Mouse (Mus musculus) cerebellum, adult 18-20 months (tissue): ENCODE measurements around the gene Bola1.
"Not testable (repeated sequence)": the region's sequence is repeated elsewhere in the genome, so short reads cannot be mapped to it uniquely, and the experiment has no call there.

Source experiments
- DNase-seq, 2 experiments: peaks; one replicate each; pipeline ENCODE4 v3.0.0; 2021

Bola1 gene

DNA sequence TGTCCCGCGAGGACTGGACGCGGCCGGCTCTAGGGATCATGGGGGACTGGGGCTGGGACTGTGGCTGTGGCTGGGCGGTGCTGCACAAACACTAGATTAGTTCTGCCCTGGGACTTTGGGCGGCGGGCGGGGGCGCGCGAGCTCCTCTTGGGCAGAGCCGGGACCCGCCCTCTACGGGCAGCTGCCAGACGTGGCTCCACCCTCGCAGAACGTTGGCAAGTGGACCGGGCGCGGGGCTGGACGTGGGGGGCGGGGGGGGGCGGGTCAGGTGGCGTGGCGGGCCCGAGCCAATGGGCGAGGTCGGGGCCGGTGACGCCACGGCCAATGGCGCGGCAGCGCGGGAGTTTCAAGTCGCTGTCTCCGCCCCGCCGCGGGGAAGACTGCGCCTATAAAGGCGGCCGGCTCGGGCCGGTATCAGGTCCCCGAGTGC lies 26.9 kb upstream of the Bola1 start, which contains the start of gene Hist2h3c1:
Gene Hist2h3c1 (plus strand): TSS at position 259 of the 430 bp plus-strand sequence.
- DNase-seq: not testable (repeated sequence)

DNA sequence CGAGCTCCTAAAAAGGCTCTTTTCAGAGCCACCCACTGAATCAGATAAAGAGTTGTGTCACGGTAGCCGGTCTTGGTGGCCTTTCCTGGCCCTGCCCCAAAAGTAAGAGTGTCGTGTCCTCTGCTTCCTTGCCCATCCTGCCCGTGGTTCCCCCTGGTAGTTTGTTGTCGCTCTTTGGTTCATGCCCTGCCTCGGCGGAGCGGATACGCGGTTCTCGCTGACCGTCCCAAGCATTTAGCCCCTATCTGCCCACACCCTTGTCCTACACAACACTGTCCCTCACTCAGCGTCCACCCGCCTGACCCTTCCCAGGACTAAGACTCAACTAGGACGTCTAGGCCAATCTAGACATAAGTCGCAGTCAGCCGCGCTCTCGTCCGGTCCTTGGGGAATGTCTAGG lies 26.5 kb upstream of the Bola1 start:
- DNase-seq: not testable (repeated sequence)

DNA sequence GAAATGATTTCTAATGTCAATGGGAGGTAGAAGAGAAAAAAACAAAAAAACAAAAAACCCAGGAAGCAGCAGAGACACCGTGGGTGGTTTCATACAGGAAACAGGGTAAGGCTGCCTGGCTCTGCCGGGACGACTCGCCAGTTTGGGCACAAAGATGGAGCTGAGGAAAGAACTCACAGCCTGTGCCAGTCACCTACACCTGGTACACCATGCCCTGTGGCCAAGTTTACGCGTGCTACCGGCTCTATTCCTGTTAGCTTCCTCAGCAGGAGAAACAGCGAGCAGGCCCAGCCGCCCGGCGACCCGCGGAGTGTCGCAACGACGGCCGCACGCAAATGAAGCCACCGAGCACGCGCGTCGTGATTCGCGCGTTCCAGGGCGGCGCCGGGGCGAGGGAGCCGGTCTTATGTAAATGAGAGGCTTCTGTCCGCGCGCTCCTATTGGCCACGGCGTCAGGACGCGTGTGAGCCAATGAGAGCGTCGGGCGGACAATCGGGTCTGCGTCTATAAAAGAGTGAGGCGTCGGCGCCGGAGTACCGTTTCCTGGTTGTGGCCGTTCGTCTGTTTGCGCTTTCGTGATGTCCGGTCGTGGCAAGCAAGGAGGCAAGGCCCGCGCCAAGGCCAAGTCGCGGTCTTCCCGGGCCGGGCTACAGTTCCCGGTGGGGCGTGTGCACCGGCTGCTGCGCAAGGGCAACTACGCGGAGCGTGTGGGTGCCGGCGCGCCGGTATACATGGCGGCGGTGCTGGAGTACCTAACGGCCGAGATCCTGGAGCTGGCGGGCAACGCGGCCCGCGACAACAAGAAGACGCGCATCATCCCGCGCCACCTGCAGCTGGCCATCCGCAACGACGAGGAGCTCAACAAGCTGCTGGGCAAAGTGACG lies 25.7 kb upstream of the Bola1 start, which contains the start of gene Hist2h2aa1:
Gene Hist2h2aa1 (plus strand): TSS at position 495 of the 884 bp plus-strand sequence.
- DNase-seq: peak; percentile 82 to 89

DNA sequence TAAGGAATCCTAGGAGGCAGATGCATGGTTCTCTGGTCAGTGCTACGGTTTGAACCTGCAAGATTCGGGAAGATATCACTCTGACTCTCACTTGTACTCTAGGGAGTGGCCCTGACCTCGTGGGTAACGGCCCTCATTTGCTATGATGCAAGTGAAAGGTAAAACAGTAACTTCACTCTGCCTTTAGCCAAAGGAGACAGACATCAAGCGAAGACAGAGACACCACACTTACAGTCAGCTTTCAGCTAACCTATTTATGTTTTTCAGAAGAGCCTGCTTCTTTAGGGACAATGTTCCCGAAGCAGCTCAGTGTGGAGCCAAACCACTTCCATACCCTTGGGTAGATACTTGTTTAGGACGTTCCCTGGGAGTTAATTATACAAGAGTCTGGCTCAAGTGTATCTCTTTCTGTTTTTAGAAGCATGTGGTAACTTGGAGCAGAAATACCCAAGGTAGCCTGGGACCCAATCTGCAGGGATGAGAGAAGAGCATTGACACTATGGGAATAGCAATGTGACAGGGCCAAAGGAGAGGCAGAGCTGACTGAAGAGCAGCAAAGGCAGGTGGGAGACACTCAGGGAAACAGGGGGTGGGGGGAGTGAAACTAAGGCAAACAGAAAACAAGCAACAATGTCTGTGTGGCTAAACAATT lies 24.5 kb upstream of the Bola1 start:
- DNase-seq: no peak

DNA sequence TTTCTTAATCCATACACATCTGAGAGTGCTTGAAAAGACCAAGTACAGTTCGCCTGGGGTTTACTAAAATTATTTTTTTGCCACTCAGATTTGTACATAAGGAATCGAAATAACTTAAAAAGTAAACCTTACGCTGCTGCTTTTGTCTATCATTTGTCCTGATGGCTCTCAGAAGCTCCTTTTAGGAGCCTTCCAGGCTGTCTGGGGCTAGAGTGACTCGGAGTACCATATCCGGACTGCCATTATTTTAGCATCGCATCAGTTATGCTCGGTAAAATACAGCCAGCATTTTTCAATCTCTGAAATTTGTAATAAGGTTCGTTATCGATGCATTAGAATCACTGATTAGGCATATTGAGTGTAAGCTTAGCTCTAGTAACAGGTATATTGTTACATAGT lies 21.3 kb upstream of the Bola1 start:
- no peak for DNase-seq

DNA sequence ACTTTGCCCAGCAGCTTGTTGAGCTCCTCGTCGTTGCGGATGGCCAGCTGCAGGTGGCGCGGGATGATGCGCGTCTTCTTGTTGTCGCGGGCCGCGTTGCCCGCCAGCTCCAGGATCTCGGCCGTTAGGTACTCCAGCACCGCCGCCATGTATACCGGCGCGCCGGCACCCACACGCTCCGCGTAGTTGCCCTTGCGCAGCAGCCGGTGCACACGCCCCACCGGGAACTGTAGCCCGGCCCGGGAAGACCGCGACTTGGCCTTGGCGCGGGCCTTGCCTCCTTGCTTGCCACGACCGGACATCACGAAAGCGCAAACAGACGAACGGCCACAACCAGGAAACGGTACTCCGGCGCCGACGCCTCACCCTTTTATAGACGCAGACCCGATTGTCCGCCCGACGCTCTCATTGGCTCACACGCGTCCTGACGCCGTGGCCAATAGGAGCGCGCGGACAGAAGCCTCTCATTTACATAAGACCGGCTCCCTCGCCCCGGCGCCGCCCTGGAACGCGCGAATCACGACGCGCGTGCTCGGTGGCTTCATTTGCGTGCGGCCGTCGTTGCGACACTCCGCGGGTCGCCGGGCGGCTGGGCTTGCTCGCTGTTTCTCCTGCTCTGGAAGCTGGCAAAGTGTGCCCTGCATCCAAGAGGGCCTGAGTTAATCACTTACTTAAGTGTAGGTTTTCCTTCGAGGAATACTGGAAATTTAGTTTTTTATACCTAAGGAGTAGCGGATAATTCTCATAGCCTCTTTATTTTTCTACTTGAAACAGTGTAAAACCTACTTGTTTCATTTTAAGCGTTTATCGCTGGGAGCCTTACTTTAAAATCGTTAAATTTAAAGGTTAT lies 20.7 kb upstream of the Bola1 start, which contains the start of gene Hist2h2aa2:
Gene Hist2h2aa2 (minus strand): TSS at position 328 of the 850 bp plus-strand sequence.
- DNase-seq: peak; percentile 89 to 97

DNA sequence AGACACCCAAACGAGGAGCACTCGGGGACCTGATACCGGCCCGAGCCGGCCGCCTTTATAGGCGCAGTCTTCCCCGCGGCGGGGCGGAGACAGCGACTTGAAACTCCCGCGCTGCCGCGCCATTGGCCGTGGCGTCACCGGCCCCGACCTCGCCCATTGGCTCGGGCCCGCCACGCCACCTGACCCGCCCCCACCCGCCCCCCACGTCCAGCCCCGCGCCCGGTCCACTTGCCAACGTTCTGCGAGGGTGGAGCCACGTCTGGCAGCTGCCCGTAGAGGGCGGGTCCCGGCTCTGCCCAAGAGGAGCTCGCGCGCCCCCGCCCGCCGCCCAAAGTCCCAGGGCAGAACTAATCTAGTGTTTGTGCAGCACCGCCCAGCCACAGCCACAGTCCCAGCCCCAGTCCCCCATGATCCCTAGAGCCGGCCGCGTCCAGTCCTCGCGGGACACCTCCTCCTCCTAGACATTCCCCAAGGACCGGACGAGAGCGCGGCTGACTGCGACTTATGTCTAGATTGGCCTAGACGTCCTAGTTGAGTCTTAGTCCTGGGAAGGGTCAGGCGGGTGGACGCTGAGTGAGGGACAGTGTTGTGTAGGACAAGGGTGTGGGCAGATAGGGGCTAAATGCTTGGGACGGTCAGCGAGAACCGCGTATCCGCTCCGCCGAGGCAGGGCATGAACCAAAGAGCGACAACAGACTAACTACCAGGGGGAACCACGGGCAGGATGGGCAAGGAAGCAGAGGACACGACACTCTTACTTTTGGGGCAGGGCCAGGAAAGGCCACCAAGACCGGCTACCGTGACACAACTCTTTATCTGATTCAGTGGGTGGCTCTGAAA lies 19.7 kb upstream of the Bola1 start, which contains the start of gene Hist2h3c2:
Gene Hist2h3c2 (minus strand): TSS at position 174 of the 840 bp plus-strand sequence.
- peak in 1 of 2 experiments; percentile 41 for DNase-seq

DNA sequence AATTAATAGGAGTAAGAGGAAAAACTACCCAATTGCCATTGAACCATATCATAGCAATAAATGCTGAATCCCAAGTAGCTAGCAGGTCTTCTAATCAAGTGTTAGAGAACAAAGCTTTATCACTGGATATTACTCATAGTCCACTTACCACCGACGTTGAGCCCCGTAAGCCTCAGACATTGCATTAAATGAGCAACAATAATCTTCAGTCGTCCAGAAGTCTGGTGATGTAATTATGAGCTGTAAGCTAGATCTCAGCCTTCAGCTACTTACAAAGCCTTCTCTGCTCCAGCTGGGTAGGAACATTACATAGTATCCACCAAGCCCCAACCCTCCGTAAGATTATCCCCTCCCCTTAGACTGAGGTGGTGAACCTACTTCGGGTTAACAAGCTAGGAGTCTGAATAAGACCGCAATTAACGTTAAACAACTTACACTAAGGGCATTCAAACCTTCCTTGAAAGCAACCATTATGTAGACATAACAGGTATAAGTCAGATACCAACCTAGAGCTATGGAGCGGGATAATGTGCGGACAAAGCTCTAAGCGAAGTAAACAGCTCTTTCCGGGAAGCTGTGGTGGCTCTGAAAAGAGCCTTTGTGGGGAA lies 18.5 kb upstream of the Bola1 start:
- no peak for DNase-seq

DNA sequence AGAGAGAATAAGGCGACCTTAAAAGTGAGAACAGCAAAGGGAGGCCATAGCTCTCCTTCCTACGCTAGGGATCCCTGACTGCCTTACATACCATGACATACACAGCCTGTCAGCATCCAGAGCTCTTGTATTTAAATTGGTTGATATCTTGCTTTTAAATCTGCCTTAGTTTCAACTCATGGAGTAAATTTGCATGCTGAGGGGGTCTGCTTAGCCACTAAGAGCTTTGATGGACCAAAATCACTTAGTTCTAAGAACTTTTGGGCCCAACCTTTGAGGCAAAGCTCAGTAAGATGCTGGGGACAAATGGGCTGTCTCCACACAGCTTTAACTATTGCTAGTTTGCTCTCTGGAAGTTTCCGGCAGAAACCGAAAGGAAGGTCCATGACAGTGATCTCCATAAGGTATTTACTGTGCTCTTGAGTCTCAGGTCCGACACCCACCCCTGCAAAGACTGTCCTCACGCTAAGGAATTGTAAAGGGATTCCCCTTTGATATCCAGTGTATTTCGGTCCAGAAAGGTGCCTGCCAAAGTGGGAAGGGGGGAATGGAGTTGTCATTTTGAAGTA lies 17.9 kb upstream of the Bola1 start:
- DNase-seq: no peak

DNA sequence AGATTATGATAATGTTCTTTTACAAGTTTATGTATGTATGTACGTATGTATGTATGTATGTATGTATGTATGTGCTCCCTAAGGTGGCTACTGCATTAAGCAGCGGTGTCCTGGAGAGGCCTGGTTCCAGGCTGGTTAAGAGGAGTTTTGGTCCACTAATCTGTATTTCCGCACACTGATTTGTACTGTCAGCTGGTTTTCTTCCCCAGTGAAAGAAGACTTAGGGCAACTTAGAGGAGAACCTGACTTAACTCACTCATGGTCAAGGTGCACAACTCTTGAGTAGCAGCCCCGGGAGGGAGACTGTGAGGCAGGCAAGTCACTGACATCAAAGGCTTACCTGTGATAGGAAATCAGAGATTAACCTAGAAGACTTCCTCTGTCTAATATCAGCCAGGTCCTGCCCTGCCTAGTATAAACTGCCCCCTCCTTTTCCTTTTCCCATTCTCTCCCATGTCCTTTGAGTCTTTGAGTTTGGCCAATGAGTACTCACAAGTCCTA lies 17.4 kb upstream of the Bola1 start:
- no peak for DNase-seq

DNA sequence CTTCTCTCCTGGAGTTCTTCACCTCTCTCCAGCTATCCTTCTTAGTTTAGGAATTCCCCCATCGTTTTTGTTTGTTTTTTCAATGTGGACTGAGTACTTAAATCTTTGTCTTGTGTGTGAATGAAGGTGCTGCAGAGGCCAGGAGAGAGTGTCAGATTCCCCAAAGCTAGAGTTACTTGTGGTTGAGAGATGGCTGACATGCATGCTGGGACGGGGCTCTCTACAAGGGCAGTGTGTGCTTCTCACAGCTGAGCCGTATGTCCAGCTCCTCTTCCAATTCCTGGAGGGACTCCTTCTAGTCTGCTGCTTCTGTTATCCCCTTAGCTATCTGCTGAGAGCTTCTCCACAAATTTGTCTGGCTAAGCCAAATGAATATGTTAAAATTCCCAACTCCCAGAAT lies 16.3 kb upstream of the Bola1 start:
- no peak for DNase-seq

DNA sequence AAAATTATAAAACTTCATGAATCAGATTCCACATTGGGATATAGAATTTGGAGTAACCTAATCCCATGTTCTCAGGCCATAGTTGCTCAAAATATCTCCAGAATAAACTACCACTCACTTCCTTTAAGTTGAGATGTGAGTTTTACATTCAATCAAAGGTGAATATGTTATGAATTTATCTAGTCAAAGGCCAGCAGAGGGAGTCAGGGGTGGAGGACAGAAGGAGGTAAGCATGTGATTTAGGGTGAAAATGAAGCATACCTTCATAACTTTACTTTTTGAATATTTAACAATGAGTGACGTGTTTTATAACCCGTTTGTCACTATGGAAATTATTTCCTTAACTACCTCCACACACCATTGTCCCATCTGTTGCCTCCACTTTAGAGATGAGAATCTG lies 15.4 kb upstream of the Bola1 start:
- no peak for DNase-seq

DNA sequence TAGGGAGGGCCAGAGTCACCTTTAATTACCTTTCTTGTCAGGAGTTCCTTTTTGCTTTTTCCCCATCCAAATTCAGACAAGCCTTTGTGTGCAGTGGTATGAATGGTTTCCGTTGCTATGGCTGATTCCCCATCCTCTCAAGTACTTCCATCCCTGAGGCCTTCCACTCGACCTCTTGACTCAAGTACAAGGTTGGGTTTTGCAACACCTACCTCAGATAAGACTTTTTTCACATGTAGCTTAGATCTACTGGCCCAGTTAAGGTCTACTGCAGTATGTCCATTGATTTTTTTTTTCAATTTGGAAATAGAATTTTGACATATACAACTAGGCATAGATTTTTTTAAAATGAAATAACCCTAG lies 12.2 kb upstream of the Bola1 start:
- no peak for DNase-seq

DNA sequence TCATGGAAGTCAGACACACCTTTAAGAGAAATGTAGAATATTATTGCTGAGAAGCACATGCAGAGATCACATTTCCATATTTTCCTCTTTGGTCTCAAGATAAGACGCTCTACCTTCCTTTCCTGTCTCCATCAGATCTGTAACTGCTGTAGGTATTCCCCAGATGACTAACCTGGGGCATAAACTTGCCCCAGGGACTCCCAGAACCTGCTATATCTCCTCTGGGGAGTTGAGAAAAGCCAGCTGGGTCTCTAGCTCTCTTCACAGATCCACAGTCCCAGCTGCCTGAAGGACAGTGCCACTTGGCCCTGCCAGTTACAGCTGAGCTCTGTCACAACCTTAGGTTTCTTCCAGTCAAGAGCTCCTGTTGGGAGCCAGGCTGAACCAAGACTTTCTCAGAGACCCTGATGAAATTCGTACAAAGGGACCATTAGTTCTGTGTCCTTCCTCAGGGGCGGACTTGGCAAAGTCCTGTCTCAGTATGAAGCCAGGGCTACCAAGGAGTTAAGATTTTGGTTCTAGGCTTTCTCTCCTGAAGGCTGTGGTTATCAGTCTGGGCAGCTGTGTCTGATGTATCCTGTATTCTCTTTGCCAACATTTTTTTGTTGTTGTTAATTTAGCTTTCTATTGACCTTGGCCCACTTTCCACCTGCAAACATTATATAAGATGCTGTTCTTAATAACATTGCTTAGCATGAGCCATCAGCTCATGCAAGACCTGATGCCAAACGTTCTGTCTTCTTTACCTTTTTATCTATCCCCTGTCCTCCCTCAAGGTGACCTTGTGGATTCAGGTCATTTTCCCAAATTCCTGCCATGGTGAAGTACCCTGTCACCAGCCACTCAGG lies 11.6 kb upstream of the Bola1 start:
- no peak for DNase-seq

DNA sequence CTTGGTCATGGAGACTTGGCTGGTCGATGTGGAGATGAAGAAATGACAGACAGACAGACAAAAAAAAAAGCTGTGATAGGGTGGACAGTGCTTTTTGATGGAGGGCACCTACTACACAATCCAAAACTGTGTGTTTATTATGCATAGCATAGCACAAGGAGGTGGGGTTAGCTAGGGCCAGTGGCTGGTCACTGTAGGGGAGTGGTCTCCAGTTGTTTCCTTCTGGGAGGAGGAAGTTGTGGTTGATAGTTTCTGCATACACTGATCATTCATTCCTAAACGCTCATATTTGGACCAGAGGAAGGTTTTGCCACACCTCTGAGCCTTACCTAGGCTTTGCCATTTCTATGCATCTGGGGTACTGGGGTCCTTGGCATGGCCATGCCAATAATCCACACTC lies 10.9 kb upstream of the Bola1 start:
- DNase-seq: no peak

DNA sequence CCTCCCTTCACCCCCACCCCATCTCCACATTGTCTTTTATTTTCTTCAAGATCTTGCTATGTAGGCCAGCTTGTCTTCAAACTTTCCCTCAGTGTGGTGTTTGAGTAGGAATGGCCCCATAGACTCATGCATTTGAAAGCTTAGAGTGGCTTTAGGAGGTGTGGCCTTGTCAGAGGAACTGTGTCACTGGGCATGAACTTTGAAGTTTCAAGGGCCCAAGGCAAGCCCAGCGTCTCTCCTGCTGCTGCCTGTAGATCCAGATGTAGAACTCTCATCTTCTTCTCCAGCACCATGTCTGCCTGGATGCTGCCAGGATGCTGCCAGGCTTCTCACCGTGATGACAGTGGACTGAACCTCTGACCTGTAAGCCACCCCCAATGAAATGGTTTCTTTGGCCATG lies 9.3 kb upstream of the Bola1 start:
- DNase-seq: no peak

DNA sequence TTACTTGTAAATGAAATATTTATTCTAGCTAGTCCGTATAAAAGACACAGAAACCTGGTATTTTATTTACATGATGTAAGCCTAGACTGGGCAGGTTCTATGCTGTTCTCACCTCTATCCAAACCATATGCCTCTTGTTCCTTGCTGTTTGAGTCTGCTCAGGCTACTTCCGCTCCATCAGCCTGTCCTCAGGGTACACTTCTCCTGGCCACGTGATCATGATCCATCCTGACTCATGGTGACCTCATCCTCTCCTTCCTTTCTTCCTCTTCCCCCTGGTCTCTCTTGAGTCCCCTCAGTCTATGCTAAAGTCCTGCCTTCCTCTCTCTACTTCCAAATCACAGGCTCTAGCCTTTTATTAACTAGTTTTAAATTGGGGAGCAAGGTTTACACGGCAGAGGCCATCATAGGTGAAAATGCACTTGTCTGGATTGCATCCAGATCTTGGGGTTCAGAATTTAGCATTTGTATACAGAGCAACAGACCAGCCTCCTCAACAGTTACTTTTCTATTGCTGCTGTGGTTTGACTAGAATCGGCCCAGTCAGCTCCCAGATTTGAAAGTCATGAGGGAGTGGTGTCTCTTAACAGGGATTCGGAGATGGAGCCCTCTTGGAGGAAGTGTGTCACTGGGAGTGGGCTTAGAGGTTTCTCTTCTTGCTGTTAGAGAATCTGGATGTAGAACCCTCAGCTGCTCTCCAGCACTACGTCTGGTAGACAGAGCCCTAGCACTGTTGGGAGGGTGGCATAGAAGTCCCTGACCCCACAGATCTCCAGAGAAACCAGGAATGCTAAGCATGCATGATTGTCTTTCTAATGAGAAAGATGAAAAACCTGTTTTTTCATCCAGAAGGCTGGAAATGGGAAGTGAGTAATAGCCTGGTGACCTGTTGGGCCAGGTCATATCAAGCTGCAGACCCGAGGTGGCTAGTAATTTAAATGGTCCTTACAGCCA lies 7.5 kb upstream of the Bola1 start:
- DNase-seq: no peak

DNA sequence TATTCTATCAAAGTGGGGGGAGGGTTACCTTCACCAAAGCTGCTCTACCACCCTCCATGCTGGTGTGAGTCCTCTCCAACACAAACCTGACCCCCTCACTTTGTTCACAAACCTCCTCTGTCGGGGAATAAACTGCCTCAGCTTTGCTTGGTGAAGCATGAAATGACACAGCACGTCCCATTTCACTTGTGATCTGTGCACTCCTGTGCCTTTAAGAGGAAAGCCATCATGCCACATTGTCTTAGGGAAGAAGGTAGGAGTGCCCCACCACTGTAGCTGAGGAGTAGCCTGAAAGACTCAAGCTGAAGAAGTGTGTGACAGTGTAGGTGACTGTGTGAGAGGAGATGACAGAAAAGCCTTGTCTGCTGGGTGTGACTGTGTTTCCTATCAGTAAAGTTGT lies 5.9 kb upstream of the Bola1 start:
- no peak for DNase-seq

DNA sequence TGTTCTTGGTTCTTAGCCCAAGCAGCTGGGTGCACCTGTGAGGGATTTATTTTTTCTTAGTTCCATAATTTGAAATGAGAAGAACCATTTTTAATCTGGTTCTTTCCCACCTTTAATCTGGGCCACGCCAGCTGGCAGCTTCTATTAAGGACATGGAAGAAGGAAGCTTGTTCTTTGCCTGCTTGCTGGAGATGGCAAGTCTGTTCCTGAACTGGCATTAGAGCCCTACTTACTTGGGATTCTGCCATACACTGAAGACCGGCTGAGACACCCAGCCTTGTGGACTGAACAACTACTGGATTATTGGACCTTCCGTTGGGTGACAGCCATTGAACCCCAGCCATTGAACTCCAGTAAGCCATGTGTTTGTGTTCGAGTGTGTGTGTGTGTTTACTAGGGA lies 3.3 kb upstream of the Bola1 start:
- DNase-seq: peak in 1 of 2 experiments; percentile 23
